Mouse (Mus musculus) layer of hippocampus, adult 8-10 months (tissue): ENCODE measurements around the gene Mageb3. TPM values are rescaled to one million over a fixed set of nuclear protein-coding genes. Genes with fewer than 3 reads are reported as not detected.
"Not testable (repeated sequence)": the region's sequence is repeated elsewhere in the genome, so short reads cannot be mapped to it uniquely, and the experiment has no call there.

ENCODE experiments used
- DNase-seq, 2 experiments: peaks; one replicate each; pipeline ENCODE4 v3.0.0; 2022; ENCODE audit warnings: low spot score in 2 of 2
- total RNA-seq, 4 experiments: library from RNA; stranded (reverse); gene quantifications; 2 replicates each; pipeline ENCODE4 v1.2.4; 2022

The Mageb3 gene
- total RNA-seq, result under 1 TPM in 3 of 4 experiments, not detected in 1; 0.23 to 0.57 (median 0.35) TPM

DNA sequence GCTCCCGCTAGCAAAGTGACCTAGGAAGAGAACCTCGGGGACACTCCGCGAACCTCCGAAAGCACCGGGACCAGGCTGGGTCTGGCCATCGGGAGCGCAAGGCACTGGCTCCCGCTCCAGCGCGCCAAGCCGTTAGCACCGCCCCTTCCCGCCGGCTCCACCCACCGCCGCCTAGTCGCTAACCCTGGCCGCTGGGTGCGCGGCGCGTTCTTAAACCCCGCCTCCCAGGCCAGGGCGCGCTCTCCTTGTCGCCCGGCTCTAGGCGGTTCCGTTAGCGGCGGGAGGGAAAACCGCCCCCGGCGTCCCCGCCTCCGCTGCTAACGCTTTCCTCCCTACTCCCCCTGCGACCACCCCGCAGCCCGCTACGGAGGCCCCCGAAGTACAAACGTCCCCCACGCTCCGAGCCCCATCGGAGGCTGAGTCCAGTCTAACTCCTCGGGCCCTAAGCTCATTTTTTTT lies at the start of gene Mageb3, which contains the start of gene Ctdspl2:
Mageb3 (minus strand) TSS at position 328 of the 459 bp plus-strand sequence.
Ctdspl2 (plus strand) TSS at position 237 of the 459 bp plus-strand sequence.
- DNase-seq, result peak; percentile 90 to 91

DNA sequence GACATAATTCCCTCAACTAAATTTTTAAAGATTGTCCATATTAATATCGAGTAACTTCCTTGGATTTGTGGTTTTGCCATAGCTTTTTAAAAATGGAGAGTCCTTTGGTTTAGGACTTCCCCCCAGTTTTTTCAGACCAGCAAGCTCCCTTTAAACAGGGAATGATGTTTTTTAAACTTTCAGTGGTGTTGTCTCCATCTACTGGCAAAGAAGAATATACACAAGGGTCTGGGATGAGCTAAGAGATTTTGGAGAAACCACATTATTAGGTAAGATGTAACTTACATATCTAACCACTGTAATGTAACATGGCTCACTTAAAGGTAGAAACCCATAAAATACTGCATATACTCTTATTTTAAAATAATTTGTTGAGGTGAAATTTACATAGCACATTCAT lies 39.8 kb upstream of the Mageb3 start:
- no peak for DNase-seq

DNA sequence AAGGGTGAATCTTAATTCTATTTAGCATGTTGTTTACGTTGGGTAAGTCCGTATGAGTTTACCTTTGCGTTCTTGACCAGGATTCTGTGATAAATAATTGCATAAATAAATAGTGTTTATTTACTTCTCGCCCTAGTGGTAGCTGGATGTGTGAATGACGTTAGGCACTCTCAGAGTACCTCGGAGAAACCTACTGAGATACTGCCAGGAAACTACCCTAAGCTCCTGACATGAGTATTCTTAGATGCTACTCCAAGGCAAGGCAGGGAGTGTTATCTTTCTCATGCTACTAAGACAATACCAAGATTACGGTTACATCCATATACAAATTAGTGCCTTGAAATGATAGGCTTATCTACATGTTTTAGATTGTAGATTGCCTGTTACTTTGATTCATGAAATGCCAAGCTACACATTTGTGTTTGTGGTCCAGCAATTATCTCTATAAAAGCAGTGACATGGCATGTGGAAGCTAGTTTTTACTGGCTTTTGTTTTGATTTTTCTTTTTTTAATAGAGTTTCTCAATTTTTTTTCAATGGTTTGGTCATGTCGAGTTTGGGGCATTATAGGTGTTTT lies 1.4 kb upstream of the Mageb3 start:
- DNase-seq, result no peak

DNA sequence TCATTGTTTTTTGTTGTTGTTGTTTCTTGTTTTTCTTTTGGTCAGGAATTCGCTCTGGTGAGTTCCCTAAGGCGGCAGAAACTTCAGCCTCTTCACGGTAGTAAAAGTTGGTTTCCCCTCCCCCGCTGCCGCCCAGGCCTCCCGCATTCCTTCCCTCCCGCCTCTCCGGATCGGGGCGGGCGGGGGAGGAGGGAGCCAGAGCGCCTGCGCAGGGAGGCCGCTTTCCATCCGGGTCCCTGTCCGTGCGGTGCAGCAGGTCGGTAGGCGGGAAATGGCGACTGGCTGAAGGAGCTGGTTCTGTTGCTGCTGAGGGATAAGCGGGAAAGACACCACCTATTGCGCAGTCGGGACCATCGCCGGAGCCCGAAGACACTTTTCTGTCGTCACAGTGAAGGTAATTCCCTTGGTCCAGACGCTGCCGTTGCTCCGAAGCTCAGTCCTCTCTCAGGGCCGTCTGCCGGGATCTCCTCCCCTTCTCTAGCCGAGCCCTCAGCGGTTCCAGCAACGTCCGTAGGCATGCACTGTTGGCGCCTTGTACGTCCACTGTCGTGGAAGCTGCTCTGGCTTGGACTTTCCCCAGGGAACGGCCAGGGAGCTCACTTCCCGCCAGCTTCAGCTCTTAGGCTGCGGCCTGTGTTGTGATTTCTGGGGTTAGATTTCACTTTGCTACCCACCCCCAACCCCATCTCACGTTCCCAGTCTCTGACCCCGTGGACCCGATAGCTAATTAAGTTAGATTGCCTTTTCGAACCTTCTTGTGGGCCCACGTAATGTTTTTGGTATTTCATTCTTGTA lies 529 bp upstream of the Mageb3 start:
- peak; percentile 92 to 94 for DNase-seq

DNA sequence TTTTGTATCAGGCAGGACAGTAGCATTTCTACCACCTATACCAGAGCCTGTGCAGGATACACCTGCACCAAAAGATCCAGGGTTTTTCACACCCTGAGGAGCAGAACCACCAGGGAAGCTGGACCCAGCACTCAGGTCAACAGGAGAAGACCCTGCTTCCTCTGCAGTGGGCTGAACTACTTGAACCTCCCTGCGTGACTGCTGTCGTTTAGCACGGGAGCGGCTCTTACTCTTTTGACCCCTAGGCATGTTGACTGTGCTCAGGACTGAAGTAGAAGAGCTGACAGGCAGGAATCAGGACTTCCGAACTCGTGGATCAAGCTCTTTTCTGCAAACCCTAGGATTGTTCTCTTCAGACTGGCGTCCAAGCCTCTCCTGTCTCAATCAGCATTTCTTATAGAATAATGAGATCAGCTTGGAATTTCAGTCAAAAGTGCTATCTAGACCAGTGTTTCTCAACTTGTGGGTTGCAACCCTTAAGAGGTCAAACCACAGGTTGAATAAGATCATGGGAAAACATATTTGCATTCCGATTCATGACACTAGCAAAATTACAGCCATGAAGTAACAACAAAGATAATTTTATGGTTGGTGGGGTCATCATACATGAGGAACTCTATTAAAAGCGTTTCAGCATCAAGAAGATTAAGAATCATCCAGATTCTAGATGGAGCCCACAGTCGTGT lies 778 bp downstream of the Mageb3 start:
- no peak for DNase-seq

DNA sequence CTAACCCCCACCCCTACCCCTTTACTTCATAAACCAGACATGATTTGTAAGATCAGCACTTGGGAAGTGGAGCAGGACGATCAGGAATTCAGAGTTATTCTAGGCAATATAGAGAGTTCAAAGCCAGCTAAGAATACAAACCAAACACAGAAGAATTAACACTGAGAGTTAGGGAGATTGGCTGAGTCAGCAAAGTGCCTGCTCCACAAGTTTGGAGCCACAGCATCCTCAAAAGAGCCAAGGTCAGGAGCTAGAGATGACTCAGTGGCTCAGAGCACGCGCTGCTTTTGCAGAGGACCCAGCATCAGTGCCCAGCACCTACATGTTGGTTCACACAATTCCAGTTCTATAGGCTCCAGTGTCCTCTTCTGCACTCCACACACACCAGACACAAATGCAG lies 12.5 kb downstream of the Mageb3 start:
- DNase-seq, result no peak

DNA sequence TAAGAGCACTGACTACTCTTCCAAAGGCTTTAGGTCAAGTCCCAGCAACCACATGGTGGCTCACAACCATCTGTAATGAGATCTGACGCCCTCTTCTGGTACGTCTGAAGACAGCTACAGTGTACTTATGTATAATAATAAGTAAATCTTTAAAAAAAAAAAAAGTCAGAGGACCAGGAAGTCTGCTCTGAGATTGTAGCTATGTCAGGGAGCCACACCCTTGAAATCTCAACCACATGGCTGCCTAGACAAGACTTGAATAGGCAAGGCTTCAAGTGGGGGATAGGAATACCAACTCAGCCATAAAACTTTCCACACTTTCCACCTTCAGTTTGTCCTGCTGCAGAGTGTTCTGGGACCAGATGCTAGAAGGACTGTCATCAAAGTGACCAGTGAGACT lies 18.3 kb downstream of the Mageb3 start:
- DNase-seq, result not testable (repeated sequence)

DNA sequence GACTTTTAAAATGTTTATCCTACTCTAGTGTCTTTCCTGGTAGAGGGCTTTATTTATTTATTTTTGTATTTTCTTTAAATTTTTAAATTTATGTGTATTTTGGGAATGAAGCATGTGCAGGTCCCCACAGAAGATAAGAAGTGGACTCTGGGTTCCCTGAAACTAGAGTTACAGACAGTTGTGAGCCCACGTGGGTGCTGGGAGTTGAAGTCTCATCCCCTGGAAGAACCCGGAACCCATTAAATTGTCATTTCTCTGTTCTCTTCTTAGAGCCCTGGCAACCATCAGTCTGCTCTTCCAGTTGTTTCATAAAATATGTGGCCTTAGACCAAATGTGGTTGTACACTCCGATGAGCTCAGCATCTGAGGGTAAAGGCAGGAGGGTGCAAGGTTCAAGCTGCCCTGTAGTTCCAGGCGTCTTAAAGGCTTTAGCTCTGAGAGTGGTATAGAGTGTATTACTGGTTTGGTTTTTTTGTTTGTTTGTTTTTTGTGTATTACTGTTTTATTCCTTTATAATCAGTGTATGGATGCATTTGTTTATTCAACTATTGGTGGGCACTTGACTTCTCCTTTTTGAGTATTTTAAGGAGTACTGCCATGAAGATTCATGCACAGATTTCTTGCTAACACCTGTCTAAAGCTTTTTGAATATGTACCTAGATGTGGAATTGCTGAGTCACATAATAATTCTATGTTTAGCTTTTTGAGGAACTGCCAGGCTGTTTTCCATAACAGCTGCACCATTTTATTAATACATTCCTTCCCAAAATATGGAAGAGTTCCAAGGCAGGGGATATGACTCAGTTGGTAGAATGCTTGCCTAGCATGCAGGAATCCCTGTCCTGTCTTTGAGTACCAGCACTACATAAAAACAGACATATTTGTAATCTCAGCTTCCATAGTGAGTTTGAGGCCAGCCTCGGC lies 39.6 kb downstream of the Mageb3 start:
- DNase-seq, result peak in 1 of 2 experiments; percentile 14

DNA sequence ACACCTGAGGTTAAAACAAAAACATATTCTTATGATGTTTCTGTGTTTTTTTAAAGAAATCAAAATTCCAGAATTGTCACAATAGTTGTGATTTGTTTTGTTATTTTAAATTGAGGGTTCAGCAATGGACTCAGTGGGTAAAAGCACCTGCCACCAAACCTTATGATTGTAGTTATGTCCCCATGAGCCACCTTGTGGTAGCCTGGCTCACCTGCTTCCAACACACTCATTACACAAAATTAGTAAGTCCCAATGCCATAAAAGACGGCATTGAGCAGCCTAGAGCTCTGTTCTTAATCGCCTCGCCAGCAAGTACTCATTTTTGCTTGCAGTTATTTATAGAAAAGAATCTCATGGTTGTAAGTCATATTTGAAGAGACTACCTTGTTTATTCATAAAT lies 45.9 kb downstream of the Mageb3 start:
- no peak for DNase-seq

Other genes starting within 250 kb of the Mageb3 start
- 10 to 100 TPM; 32.5 to 38.7 (median 38.0) TPM for gene Frmd5, start 149.0 kb downstream of the Mageb3 start, total RNA-seq
- gene Casc4, start 89.1 kb downstream of the Mageb3 start, total RNA-seq, result 10 to 100 TPM; 90.4 to 95.9 (median 92.5) TPM
- gene Ctdspl2, start 91 bp downstream of the Mageb3 start, total RNA-seq, result 10 to 100 TPM; 28.5 to 37.2 (median 34.1) TPM
- gene Eif3j1, start 72.5 kb upstream of the Mageb3 start, total RNA-seq, result 10 to 100 TPM; 18.1 to 21.9 (median 18.7) TPM
- 10 to 100 TPM; 15.2 to 19.3 (median 18.5) TPM for gene Spg11, start 162.3 kb upstream of the Mageb3 start, total RNA-seq
- 100 to 1,000 TPM; 103 to 516 (median 252) TPM for gene B2m, start 191.6 kb upstream of the Mageb3 start, total RNA-seq
- not detected for gene Trim69, start 204.6 kb upstream of the Mageb3 start, total RNA-seq
- under 1 TPM in 2 of 4 experiments, not detected in 2; 0.23 to 0.29 TPM for gene Patl2, start 230.1 kb upstream of the Mageb3 start, total RNA-seq
- not detected for gene Terb2, start 230.2 kb upstream of the Mageb3 start, total RNA-seq